Mouse (Mus musculus) liver, embryonic 14.5 days (tissue): ENCODE results near the gene Plcl2. TPM values are rescaled to one million over a fixed set of nuclear protein-coding genes. Genes with fewer than 3 reads are reported as not detected.

ENCODE experiments used
- ATAC-seq: fragments of 200-750 bp; cut with Nextera tagmentation; 2 replicates; pipeline ENCODE4 v1.8.0; 2017; ENCODE audit warnings: moderate number of reproducible peaks, mild to moderate bottlenecking, moderate library complexity; ENCODE audit not compliant: insufficient read depth
- DNase-seq, 3 experiments: peaks; one replicate each; pipeline ENCODE4 v3.0.0-alpha.2; 2012 to 2013; ENCODE audit warnings: low read depth in 3 of 3, low spot score in 3 of 3
- H3K27ac ChIP-seq: fragments of 300-500 bp; sonication (generic); 2 replicates; pipeline ENCODE4 v1.5.1; 2014; ENCODE audit warnings: moderate library complexity, mild to moderate bottlenecking, control low read depth, inconsistent platforms
- H3K27me3 ChIP-seq: fragments of 300-500 bp; sonication (generic); 2 replicates; pipeline ENCODE4 v1.6.1; 2014; ENCODE audit warnings: mild to moderate bottlenecking, low read length, moderate library complexity; ENCODE audit not compliant: control insufficient read depth, insufficient read depth
- H3K36me3 ChIP-seq: fragments of 300-500 bp; sonication (generic); replicated peaks from 2 replicates; pipeline ENCODE4 v1.6.1; 2014; ENCODE audit warnings: low read depth; ENCODE audit not compliant: control insufficient read depth, insufficient read depth
- H3K4me1 ChIP-seq, 2 experiments: fragments of 200-500 bp in 1 of 2; fragments of 300-500 bp in 1 of 2; sonication (generic) in 1 of 2; replicated peaks; 2 replicates each; pipeline ENCODE4 v1.6.1; 2012 to 2014; ENCODE audit warnings: antibody characterized with exemption in 1 of 2, inconsistent platforms in 1 of 2, low read length in 1 of 2; ENCODE audit not compliant: control insufficient read depth in 2 of 2, insufficient read depth in 2 of 2
- H3K4me2 ChIP-seq: fragments of 300-500 bp; sonication (generic); 2 replicates; pipeline ENCODE4 v1.6.1; 2014; ENCODE audit warnings: low read depth, mild to moderate bottlenecking, control low read depth, moderate library complexity
- H3K4me3 ChIP-seq, 2 experiments: fragments of 200-500 bp in 1 of 2; fragments of 300-500 bp in 1 of 2; sonication (generic) in 1 of 2; 2 replicates each; pipeline ENCODE4 v1.5.1; 2012 to 2014; ENCODE audit warnings: low read depth in 2 of 2, low read length in 2 of 2, mild to moderate bottlenecking in 2 of 2, control low read depth in 1 of 2, inconsistent platforms in 1 of 2, moderate library complexity in 1 of 2; ENCODE audit not compliant: insufficient read depth in 1 of 2
- H3K9ac ChIP-seq: fragments of 300-500 bp; sonication (generic); replicated peaks from 2 replicates; pipeline ENCODE4 v1.6.1; 2014; ENCODE audit warnings: mild to moderate bottlenecking, control low read depth, moderate library complexity
- H3K9me3 ChIP-seq: fragments of 300-500 bp; sonication (generic); 2 replicates; pipeline ENCODE4 v1.6.1; 2016; ENCODE audit warnings: low read length, mixed read lengths; ENCODE audit not compliant: control insufficient read depth
- CTCF ChIP-seq: IDR thresholded peaks from 2 replicates; pipeline ENCODE4 v1.5.1; 2016; ENCODE audit warnings: antibody characterized with exemption, low read depth, control low read depth
- EP300 ChIP-seq: IDR thresholded peaks from 2 replicates; pipeline ENCODE4 v1.6.1; 2016; ENCODE audit warnings: antibody characterized with exemption, low read depth
- WGBS: fragments of 180-500 bp; shearing (Covaris S2); extraction: QIAGEN DNeasy Blood & Tissue Kit; methylation state at CpG from one replicate; pipeline ENCODE4 v1.1.7; 2014; ENCODE audit not compliant: insufficient replicate concordance; 5-methylcytosine and 5-hydroxymethylcytosine counted together
- polyA plus RNA-seq, 2 experiments: library from polyadenylated mRNA; depleted of rRNA in 1 of 2; stranded (reverse) in 1 of 2; unstranded in 1 of 2; fragments of >200 nt; fragmentation: Nextera tagmentation in 1 of 2; extraction: Ambion mirVana in 1 of 2; gene quantifications; 2 replicates each; pipeline versions ENCODE4 v1.2.1 to v1.2.3; 2012 to 2014

The Plcl2 gene
- polyA plus RNA-seq, 2 experiments, result 1.2 to 1.9 TPM

DNA sequence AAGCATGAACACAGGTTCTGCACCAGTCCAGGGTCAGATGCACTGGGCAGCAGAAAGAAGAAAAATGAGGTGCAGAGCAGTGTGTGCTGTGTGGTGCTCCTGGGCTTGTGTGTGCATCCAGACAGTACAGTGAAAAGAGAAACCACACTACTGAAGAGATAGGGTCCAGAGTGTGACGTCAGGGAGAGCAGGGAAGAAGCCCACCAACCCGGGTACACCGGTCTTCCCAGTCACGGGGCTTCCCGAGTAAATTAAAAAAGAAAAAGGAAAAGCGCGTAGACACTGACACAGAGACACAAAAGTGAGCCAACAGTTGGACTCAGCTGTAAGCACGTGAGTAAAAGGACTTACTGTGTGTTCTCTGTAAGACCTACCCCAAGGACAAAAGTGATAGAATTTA lies 149.7 kb downstream of the Plcl2 start:
- H3K4me2 ChIP-seq, result no peak overlapping the region
- WGBS, result 74% methylated on average over 8 of the region's 8 CpGs
- H3K4me3 ChIP-seq, result no peak overlapping the region
- no peaks in the 10 kb centered on the region for H3K27me3 ChIP-seq
- H3K27ac ChIP-seq, result no peak overlapping the region
- no peak overlapping the region for H3K9ac ChIP-seq
- ATAC-seq (no peak), DNase-seq (no peak)
- no peaks in the 10 kb centered on the region; the same call in 1 of the 2 replicates for H3K9me3 ChIP-seq
- no peaks in the 10 kb centered on the region for H3K4me1 ChIP-seq
- no peaks in the 10 kb centered on the region for H3K36me3 ChIP-seq
- no peak for TF ChIP-seq EP300
- no peak for TF ChIP-seq CTCF

DNA sequence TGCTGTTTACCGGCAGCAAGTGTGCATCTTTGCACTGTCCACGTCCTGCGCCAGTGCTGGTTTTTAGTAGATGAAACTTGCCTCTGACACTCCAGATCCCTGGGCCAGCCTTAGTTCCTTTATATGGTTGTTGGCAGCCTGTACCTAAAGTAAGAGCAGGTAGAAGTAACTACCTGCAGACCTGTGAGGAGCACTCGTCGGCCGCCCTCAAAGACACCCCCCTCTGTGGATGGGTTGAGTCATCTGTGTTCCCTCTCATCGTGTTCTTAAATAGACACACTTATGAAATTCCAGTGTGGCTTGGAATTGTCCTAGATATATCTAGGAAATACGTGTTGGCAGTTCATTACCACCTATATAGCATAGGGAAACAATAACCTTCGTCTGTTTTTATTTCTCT lies 158.4 kb downstream of the Plcl2 start:
- H3K4me2 ChIP-seq, result no peak overlapping the region
- no peaks in the 10 kb centered on the region for H3K27me3 ChIP-seq
- no peak for TF ChIP-seq CTCF
- no peak for TF ChIP-seq EP300
- WGBS, result 81% methylated on average over 9 of the region's 9 CpGs
- no peaks in the 10 kb centered on the region for H3K4me1 ChIP-seq
- no peak overlapping the region for H3K4me3 ChIP-seq
- H3K9me3 ChIP-seq, result no peaks in the 10 kb centered on the region
- H3K27ac ChIP-seq, result no peak overlapping the region
- ATAC-seq (no peak), DNase-seq (no peak)
- no peak overlapping the region for H3K9ac ChIP-seq
- no peaks in the 10 kb centered on the region for H3K36me3 ChIP-seq

DNA sequence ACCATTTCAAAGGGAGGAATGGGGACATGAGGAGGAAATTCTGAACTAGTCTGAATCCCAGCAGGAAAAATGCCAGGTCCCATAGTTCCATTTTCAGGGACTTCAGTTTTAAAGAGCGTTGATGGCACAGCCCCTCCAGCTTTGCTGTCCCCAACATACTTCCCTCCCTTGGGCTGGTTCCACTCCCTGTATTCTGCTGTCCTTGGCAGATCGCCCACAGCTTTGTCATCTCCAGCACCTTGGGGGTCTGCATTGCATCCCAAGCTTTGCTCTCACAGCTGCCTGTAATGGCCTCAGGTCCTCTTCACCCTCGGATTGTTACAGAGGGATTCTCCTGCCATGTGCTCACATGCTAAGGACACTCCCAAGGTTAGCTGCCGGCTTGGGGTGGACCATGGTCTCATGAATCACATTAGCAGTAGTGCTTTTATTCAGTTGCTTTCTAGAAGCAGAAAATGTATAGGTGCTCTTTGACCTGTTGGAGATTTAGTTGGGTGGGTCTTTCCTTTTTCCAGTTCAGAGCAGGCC lies 159.5 kb downstream of the Plcl2 start:
- H3K4me3 ChIP-seq, result no peak overlapping the region
- TF ChIP-seq EP300 (no peak), CTCF (no peak)
- no peaks in the 10 kb centered on the region for H3K4me1 ChIP-seq
- H3K36me3 ChIP-seq, result no peaks in the 10 kb centered on the region
- no peaks in the 10 kb centered on the region for H3K27me3 ChIP-seq
- H3K9ac ChIP-seq, result no peak overlapping the region
- DNase-seq, result no peak
- H3K4me2 ChIP-seq, result no peak overlapping the region
- no peaks in the 10 kb centered on the region for H3K9me3 ChIP-seq
- no peak overlapping the region for H3K27ac ChIP-seq
- no peak for ATAC-seq
- WGBS, result 68% methylated on average over 4 of the region's 4 CpGs

DNA sequence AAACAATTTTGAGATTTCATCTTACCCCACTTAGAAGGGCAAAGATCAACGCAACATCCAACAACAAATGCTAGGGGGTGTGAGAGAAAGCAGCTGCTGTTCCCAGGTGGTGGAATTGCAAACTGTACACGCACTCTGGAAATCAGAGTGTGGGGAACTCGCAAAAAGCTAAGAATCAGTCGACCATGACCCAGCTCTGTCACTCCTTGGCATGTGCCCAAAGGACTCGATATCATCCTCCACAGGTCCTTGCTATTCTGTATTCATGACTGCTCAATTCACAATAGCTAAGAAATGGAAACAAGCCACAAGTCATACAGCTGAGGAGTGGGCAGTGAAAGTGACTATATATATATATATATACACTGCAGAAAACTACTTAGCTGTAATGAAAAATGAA lies 162.2 kb downstream of the Plcl2 start:
- Histone ChIP-seq H3K27ac (no peak overlapping the region), H3K9me3 (no peaks in the 10 kb centered on the region), H3K36me3 (no peaks in the 10 kb centered on the region), H3K4me3 (no peak overlapping the region), H3K4me1 (no peaks in the 10 kb centered on the region), H3K4me2 (no peak overlapping the region), H3K9ac (no peak overlapping the region), H3K27me3 (no peaks in the 10 kb centered on the region)
- TF ChIP-seq EP300 (no peak), CTCF (no peak)
- 71% methylated on average over 5 of the region's 5 CpGs for WGBS
- DNase-seq (no peak), ATAC-seq (no peak)

DNA sequence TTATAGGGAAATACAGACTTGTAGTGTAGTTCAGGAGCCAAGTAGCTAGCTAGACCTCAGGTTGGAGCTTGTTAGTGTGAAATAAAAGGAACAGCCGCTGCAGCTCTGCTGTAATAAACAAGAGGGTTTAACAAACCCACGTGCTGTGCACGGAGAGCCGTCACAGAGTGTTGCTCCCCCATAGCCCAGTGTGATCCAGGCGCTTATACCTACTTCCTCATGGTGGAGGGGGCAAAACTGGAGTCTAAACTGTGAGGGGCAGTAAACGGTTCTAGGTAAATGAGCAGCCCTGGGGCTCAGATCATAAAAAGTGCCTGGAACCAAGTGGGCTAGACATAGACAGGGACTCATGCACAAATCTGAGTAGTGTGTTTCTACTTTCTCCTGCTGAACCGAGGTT lies 165.4 kb downstream of the Plcl2 start:
- ATAC-seq (no peak), DNase-seq (no peak)
- Histone ChIP-seq H3K36me3 (no peaks in the 10 kb centered on the region), H3K9ac (no peak overlapping the region), H3K4me2 (no peak overlapping the region), H3K9me3 (no peaks in the 10 kb centered on the region), H3K4me1 (no peaks in the 10 kb centered on the region), H3K27me3 (no peaks in the 10 kb centered on the region), H3K4me3 (no peak overlapping the region), H3K27ac (no peak overlapping the region)
- no peak for TF ChIP-seq CTCF
- TF ChIP-seq EP300, result no peak
- 52% methylated on average over 7 of the region's 7 CpGs for WGBS
